Mouse (Mus musculus) midbrain, embryonic 14.5 days (tissue): ENCODE data around the gene Ubxn6. TPM values are rescaled to one million over a fixed set of nuclear protein-coding genes. Genes with fewer than 3 reads are reported as not detected.

Source experiments
- ATAC-seq: fragments of 200-750 bp; cut with Nextera tagmentation; 2 replicates; pipeline ENCODE4 v1.8.0; 2017; ENCODE audit warnings: moderate number of reproducible peaks, moderate library complexity; ENCODE audit not compliant: low FRiP score, low TSS enrichment
- DNase-seq: peaks from one replicate; pipeline ENCODE4 v3.0.0-alpha.2; 2015
- H3K27ac ChIP-seq: fragments of 300-500 bp; sonication (generic); replicated peaks from 2 replicates; pipeline ENCODE4 v1.5.1; 2014; ENCODE audit warnings: mild to moderate bottlenecking, low read depth, low read length, moderate library complexity
- H3K27me3 ChIP-seq: fragments of 300-500 bp; sonication (generic); 2 replicates; pipeline ENCODE4 v1.6.1; 2014; ENCODE audit warnings: low read length, control low read depth, mixed read lengths; ENCODE audit not compliant: control insufficient read depth, insufficient read depth
- H3K36me3 ChIP-seq: fragments of 300-500 bp; sonication (generic); 2 replicates; pipeline ENCODE4 v1.6.1; 2014; ENCODE audit warnings: low read length, control low read depth; ENCODE audit not compliant: control insufficient read depth, insufficient read depth
- H3K4me1 ChIP-seq: fragments of 300-500 bp; sonication (generic); 2 replicates; pipeline ENCODE4 v1.6.1; 2014; ENCODE audit warnings: mild to moderate bottlenecking, antibody characterized with exemption, low read length, control low read depth; ENCODE audit not compliant: control insufficient read depth, insufficient read depth
- H3K4me2 ChIP-seq: fragments of 300-500 bp; sonication (generic); 2 replicates; pipeline ENCODE4 v1.6.1; 2014; ENCODE audit warnings: mild to moderate bottlenecking, low read length, moderate library complexity
- H3K4me3 ChIP-seq: fragments of 300-500 bp; sonication (generic); replicated peaks from 2 replicates; pipeline ENCODE4 v1.5.1; 2014; ENCODE audit warnings: low read depth, low read length
- H3K9ac ChIP-seq: fragments of 300-500 bp; sonication (generic); replicated peaks from 2 replicates; pipeline ENCODE4 v1.6.1; 2014; ENCODE audit warnings: mild to moderate bottlenecking, low read length, moderate library complexity
- H3K9me3 ChIP-seq: fragments of 300-500 bp; sonication (generic); 2 replicates; pipeline ENCODE4 v1.6.1; 2016; ENCODE audit warnings: low read length, control low read depth, mixed read lengths; ENCODE audit not compliant: control insufficient read depth
- WGBS: fragments of 180-500 bp; shearing (Covaris S2); extraction: QIAGEN DNeasy Blood & Tissue Kit; methylation state at CpG from one replicate; pipeline ENCODE4 v1.1.7; 2014; 5-methylcytosine and 5-hydroxymethylcytosine counted together
- polyA plus RNA-seq: library from polyadenylated mRNA; unstranded; fragments of >200 nt; fragmentation: Nextera tagmentation; extraction: Ambion mirVana; gene quantifications from 2 replicates; pipeline ENCODE4 v1.2.1, GENCODE M21; 2014

The Ubxn6 gene
- polyA plus RNA-seq, 1 experiment from 2014 or later: 79.5 TPM

DNA sequence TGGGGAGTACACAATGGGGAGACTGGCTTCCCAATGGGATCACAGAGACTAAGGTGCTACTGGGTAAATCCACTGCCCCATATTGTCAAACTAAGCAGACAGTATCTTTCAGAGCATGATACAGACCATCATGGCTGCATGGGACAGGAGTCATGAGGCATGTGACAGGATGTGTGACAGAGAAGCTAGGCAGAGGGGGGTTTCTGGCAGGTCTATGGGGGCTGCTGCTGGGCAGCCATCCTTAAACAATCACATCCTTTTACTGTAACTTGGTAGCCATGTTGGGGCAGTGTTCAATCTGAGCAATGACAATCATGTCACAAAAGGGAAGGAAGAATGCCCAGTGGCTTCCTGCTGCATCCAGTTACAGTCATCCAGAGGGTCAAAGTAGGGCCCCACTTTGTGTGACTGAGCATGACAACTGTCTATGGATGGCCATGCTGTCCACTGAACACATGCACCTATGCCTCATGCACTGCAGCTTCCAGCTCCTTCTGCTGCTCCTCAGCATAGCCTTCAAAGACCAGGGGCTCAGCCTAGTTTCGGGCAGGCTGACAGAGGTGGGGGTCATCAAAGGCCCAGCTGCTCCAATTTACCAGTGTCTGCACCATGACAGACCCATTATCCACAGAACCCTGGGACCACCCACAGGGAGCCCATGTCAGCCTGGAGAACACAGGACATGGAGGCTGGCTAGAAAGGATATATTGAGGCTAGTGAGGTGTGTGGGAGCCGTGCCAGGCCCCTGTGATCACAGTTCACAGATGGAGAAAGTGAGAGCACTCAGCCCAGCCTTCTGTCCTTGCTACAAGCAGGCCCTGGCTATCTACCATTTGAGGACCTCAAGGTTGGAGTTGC lies 52.5 kb downstream of the Ubxn6 start:
- no peaks in the 10 kb centered on the region for H3K9me3 ChIP-seq
- H3K4me1 ChIP-seq: peaks cover 6% of the 10 kb centered on the region; the same call in 1 of the 2 replicates
- H3K36me3 ChIP-seq: peaks cover 31% of the 10 kb centered on the region
- no peak overlapping the region for H3K9ac ChIP-seq
- no peaks in the 10 kb centered on the region for H3K27me3 ChIP-seq
- no peak overlapping the region for H3K4me2 ChIP-seq
- H3K4me3 ChIP-seq: no peak overlapping the region
- no peak for DNase-seq
- ATAC-seq: no peak
- peak overlapping the region; percentile 45 for H3K27ac ChIP-seq
- WGBS: 40% methylated on average over 2 of the region's 2 CpGs

DNA sequence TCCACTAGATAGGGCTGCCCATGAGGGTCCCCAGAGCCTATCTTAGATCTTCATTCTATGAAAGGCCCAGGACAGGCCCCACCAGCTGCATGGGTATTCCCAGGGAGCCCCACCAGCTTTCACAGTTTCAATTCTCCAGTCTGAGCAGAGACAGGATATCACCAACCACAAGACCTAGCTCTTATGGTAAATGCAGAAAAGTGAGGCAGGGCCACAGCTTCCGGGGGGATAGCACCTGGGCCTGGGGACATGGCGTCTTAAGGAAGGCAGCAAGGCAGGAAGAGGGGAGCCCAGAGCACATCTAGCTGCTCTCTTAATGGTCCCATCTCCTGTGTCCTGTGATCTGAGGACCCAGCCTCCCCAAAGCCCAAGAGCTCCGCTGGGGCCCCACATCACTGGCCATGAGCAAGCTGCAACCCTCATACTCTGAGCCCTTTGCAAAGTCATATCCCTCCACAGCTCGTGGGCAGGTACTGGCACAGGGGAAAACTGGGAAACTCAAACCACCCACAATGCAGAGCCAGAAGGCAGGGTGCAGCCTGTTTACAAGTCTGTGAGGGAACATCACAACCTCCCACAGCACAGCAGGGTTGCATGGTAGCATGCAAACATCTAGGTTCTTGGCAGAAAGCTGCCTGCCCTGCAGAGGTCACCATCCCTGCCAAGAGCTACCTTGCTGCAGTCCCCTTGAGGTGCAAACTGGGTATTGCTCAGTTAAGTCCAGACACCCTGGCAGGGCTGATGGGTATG lies 53.5 kb downstream of the Ubxn6 start:
- Histone ChIP-seq H3K27ac (peak overlapping the region; percentile 55), H3K4me3 (no peak overlapping the region), H3K9ac (no peak overlapping the region), H3K27me3 (no peaks in the 10 kb centered on the region), H3K4me1 (peaks cover 6% of the 10 kb centered on the region; the same call in 1 of the 2 replicates), H3K9me3 (no peaks in the 10 kb centered on the region), H3K4me2 (no peak overlapping the region), H3K36me3 (peaks cover 41% of the 10 kb centered on the region)
- DNase-seq (no peak), ATAC-seq (no peak)
- 86% methylated on average over 4 of the region's 4 CpGs for WGBS

DNA sequence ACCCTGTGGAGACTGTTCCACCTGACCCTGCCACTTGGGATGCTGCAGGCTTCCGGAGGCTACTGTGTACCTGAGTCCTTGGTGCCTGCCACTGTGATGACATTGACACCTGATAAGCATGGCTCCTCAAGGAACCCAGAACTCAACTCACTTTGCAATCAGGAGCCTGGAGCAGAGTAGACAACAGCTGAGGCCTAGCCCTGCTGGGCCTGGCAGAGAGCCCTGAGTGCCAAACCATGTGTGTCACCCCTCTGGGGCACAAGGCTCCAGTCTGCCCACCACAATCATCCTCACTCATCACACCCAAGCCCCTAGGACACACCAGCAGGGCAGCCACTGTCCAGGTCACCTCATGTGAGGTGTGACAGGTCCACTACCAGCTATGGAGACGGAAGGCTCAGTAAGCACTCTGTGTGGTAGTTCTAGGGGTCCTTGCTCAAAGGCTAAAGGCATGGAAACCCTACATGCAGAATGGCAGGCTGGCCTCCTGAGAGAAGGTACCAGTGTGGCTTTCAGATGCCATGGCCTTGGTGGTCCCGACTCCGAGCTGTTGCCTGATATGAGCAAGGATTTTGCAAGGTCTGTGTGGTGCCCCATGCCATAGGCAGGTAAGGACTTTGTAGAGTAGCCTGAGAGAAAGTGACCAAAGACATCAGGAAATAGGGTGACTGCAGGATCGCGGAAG lies 54.3 kb downstream of the Ubxn6 start:
- Histone ChIP-seq H3K4me3 (no peak overlapping the region), H3K9me3 (no peaks in the 10 kb centered on the region), H3K4me1 (peaks cover 6% of the 10 kb centered on the region; the same call in 1 of the 2 replicates), H3K36me3 (peaks cover 49% of the 10 kb centered on the region), H3K4me2 (no peak overlapping the region), H3K27me3 (no peaks in the 10 kb centered on the region), H3K9ac (no peak overlapping the region), H3K27ac (peak overlapping the region; percentile 55)
- ATAC-seq (no peak), DNase-seq (no peak)
- 88% methylated on average over 6 of the region's 6 CpGs for WGBS

DNA sequence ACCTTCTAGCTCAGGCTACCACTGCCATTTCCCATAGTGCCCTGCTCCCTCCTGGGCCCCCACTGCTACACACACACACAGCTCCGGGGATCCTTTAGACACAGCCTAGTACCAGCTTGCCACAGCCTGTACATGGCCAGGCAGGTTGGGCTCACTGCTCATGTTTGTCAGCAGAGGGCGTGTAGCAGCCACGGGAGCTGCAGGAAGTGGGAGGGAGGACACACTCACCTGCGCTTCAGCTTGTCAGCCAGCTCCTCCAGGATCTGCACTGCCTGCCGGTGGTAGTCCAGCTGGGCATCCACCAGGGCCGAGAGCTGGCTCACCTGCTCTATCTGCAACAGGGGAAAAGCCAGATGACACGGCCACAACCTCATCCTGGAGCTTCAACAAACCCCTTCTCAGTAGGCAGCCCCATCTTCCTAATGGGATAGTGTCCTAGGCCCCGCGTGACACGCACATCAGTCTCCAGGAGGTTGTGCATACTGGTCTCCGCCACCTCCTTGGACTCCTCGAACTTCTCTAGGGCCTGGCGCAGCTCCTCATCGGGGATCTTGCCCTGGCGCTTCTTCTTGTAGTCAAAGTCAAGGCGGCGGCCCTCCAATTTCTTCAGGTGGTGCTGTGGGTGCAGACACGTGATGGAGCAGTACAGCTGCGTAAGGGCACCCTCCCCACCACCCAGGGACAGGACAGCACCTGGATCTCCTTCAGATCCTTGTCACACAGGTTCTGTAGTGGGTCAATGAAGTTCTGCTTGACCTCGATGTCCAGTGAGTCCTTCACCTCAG lies 56.3 kb downstream of the Ubxn6 start:
- H3K9ac ChIP-seq: no peak overlapping the region
- H3K36me3 ChIP-seq: peaks cover 60% of the 10 kb centered on the region
- WGBS: 77% methylated on average over 20 of the region's 20 CpGs
- no peak overlapping the region for H3K4me2 ChIP-seq
- H3K27me3 ChIP-seq: no peaks in the 10 kb centered on the region
- peak; percentile 48 for DNase-seq
- peak overlapping the region; percentile 32; the same call in 1 of the 2 replicates for H3K27ac ChIP-seq
- peaks cover 6% of the 10 kb centered on the region; the same call in 1 of the 2 replicates for H3K4me1 ChIP-seq
- 0 out of 2 replicates have a peak, but pooled peaks have one; percentile 7 for ATAC-seq
- no peak overlapping the region for H3K4me3 ChIP-seq
- no peaks in the 10 kb centered on the region for H3K9me3 ChIP-seq

DNA sequence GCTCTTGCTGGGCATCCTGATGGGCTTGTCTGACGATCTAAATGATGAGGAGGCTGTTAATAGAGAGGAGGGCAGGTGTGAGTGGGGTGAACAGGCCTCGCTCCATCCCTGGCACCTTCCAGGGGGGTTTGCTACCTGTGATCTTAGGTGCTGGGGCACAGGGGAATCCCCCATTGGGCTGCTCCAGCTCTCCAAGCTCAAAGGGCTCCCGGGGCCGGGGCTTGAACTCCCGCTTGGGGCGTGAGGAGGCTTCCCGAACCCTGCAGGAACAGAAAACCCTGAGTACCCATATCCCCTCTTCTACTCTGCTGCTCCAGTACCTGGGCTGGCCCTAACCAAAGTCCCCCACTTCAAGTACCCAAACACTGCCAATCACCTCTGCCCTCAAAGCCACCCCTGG lies 57.0 kb downstream of the Ubxn6 start:
- Histone ChIP-seq H3K4me3 (no peak overlapping the region), H3K9ac (no peak overlapping the region), H3K4me1 (peaks cover 6% of the 10 kb centered on the region; the same call in 1 of the 2 replicates), H3K36me3 (peaks cover 66% of the 10 kb centered on the region), H3K9me3 (no peaks in the 10 kb centered on the region), H3K27ac (0 out of 2 replicates have a peak overlapping the region, but pooled peaks have one; percentile 49), H3K4me2 (no peak overlapping the region), H3K27me3 (no peaks in the 10 kb centered on the region)
- WGBS: 88% methylated on average over 7 of the region's 7 CpGs
- DNase-seq (no peak), ATAC-seq (no peak)

Other genes starting within 250 kb of the Ubxn6 start
- 14.2 and 15.3 TPM in 2 replicates for gene Zfp119a, start 196.1 kb downstream of the Ubxn6 start, polyA plus RNA-seq
- gene Zfp959, start 182.9 kb downstream of the Ubxn6 start, polyA plus RNA-seq: 17.8 and 18.8 TPM in 2 replicates
- gene Zfp119b, start 125.5 kb downstream of the Ubxn6 start, polyA plus RNA-seq: 10.7 and 13.4 TPM in 2 replicates
- 6.6 and 9.6 TPM in 2 replicates for gene Ebi3, start 122.4 kb downstream of the Ubxn6 start, polyA plus RNA-seq
- gene Yju2, start 115.9 kb downstream of the Ubxn6 start, polyA plus RNA-seq: 20.0 and 21.4 TPM in 2 replicates
- 178 and 209 TPM in 2 replicates for gene Shd, start 104.6 kb downstream of the Ubxn6 start, polyA plus RNA-seq
- 141 and 188 TPM in 2 replicates for gene Fsd1, start 88.5 kb downstream of the Ubxn6 start, polyA plus RNA-seq
- 5.1 and 5.5 TPM in 2 replicates for gene Stap2, start 69.4 kb downstream of the Ubxn6 start, polyA plus RNA-seq
- 164 and 169 TPM in 2 replicates for gene Mpnd, start 69.3 kb downstream of the Ubxn6 start, polyA plus RNA-seq
- 96.2 and 96.3 TPM in 2 replicates for gene Sh3gl1, start 38.4 kb downstream of the Ubxn6 start, polyA plus RNA-seq
- 3.3 and 4.8 TPM in 2 replicates for gene Chaf1a, start 34.6 kb downstream of the Ubxn6 start, polyA plus RNA-seq
- 106 and 113 TPM in 2 replicates for gene Hdgfl2, start 4.6 kb upstream of the Ubxn6 start, polyA plus RNA-seq
- gene Plin4, start 34.8 kb upstream of the Ubxn6 start, polyA plus RNA-seq: 0.13 TPM in 2 replicates
- 0.55 and 1.0 TPM in 2 replicates for gene Plin5, start 42.6 kb upstream of the Ubxn6 start, polyA plus RNA-seq
- gene Lrg1, start 47.0 kb upstream of the Ubxn6 start, polyA plus RNA-seq: 0.15 and 0.34 TPM in 2 replicates
- 16.4 and 18.2 TPM in 2 replicates for gene Sema6b, start 65.3 kb upstream of the Ubxn6 start, polyA plus RNA-seq
- 8.5 and 10.5 TPM in 2 replicates for gene Tnfaip8l1, start 87.4 kb upstream of the Ubxn6 start, polyA plus RNA-seq
- gene Mydgf, start 108.9 kb upstream of the Ubxn6 start, polyA plus RNA-seq: 55.1 and 57.5 TPM in 2 replicates
- 22.3 and 26.7 TPM in 2 replicates for gene Dpp9, start 143.9 kb upstream of the Ubxn6 start, polyA plus RNA-seq
- 16.9 and 21.4 TPM in 2 replicates for gene Fem1a, start 181.8 kb upstream of the Ubxn6 start, polyA plus RNA-seq
- 0.78 and 1.6 TPM in 2 replicates for gene Ticam1, start 201.8 kb upstream of the Ubxn6 start, polyA plus RNA-seq
- 6.4 and 11.6 TPM in 2 replicates for gene Plin3, start 217.8 kb upstream of the Ubxn6 start, polyA plus RNA-seq
- gene Arrdc5, start 225.3 kb upstream of the Ubxn6 start, polyA plus RNA-seq: not detected in 2 replicates
- 11.3 and 21.5 TPM in 2 replicates for gene Uhrf1, start 228.3 kb upstream of the Ubxn6 start, polyA plus RNA-seq